Mouse (Mus musculus): ENCODE measurements around the gene Fntb.

The Fntb gene

GRCm38 (mm10) chr12:76886826-76887225 lies 121.4 kb downstream of the Fntb start:
- DNase-seq (ENCODE audit: low spot score in 2 of 2): no peak

GRCm38 (mm10) chr12:76887941-76888340 lies 122.6 kb downstream of the Fntb start:
- no peak for DNase-seq (ENCODE audit: low spot score in 2 of 2)

GRCm38 (mm10) chr12:76889404-76890184 lies 124.2 kb downstream of the Fntb start:
- no peak for DNase-seq (ENCODE audit: low spot score in 2 of 2)

- no peak for DNase-seq (ENCODE audit: low spot score in 2 of 2)
Observed at GRCm38 (mm10) chr12:76891160-76891559, 125.8 kb downstream of the Fntb start.

GRCm38 (mm10) chr12:76892910-76893695 lies 127.7 kb downstream of the Fntb start:
- no peak for DNase-seq (ENCODE audit: low spot score in 2 of 2)

- DNase-seq (ENCODE audit: low spot score in 2 of 2): no peak
Observed at GRCm38 (mm10) chr12:76894792-76895559, 129.6 kb downstream of the Fntb start.

- no peak for DNase-seq (ENCODE audit: low spot score in 2 of 2)
Observed at GRCm38 (mm10) chr12:76895777-76896176, 130.4 kb downstream of the Fntb start.

GRCm38 (mm10) chr12:76896566-76896965 lies 131.2 kb downstream of the Fntb start:
- no peak for DNase-seq (ENCODE audit: low spot score in 2 of 2)

GRCm38 (mm10) chr12:76897006-76897405 lies 131.6 kb downstream of the Fntb start:
- no peak for DNase-seq (ENCODE audit: low spot score in 2 of 2)

- no peak for DNase-seq (ENCODE audit: low spot score in 2 of 2)
Observed at GRCm38 (mm10) chr12:76898141-76898540, 132.8 kb downstream of the Fntb start.

GRCm38 (mm10) chr12:76899261-76899975 lies 134.0 kb downstream of the Fntb start:
- no peak for DNase-seq (ENCODE audit: low spot score in 2 of 2)

GRCm38 (mm10) chr12:76901508-76902294 lies 136.3 kb downstream of the Fntb start:
- no peak for DNase-seq (ENCODE audit: low spot score in 2 of 2)

GRCm38 (mm10) chr12:76906278-76906677 lies 140.9 kb downstream of the Fntb start:
- DNase-seq (ENCODE audit: low spot score in 2 of 2): no peak

GRCm38 (mm10) chr12:76909218-76909617 lies 143.8 kb downstream of the Fntb start:
- no peak for DNase-seq (ENCODE audit: low spot score in 2 of 2)

- DNase-seq (ENCODE audit: low spot score in 2 of 2): no peak
Observed at GRCm38 (mm10) chr12:76910258-76910940, 145.0 kb downstream of the Fntb start.

GRCm38 (mm10) chr12:76911171-76911726 lies 145.9 kb downstream of the Fntb start:
- DNase-seq (ENCODE audit: low spot score in 2 of 2): peak in 1 of 2 experiments; percentile 18

- DNase-seq (ENCODE audit: low spot score in 2 of 2): no peak
Observed at GRCm38 (mm10) chr12:76912193-76912592, 146.8 kb downstream of the Fntb start.

- DNase-seq (ENCODE audit: low spot score in 2 of 2): no peak
Observed at GRCm38 (mm10) chr12:76916163-76916562, 150.8 kb downstream of the Fntb start.

GRCm38 (mm10) chr12:76918113-76918512 lies 152.7 kb downstream of the Fntb start:
- no peak for DNase-seq (ENCODE audit: low spot score in 2 of 2)

- DNase-seq (ENCODE audit: low spot score in 2 of 2): no peak
Observed at GRCm38 (mm10) chr12:76918855-76919254, 153.5 kb downstream of the Fntb start.
